In genomic region chr17:87948965-87949584, GRCm38 (mm10) we compare ENCODE assay signal across 8 mouse cellular contexts. TPM values are rescaled to one million over a fixed set of nuclear protein-coding genes. Genes with fewer than 3 reads are reported as not detected.
DNase-seq lines count a peak whose midpoint lies in the region; ATAC-seq and TF ChIP-seq lines count a peak whose summit lies in the region.

No protein-coding gene starts in this region.

- intact Hi-C loops in left cerebral cortex, postnatal 14 days (cut with DNase I): loop anchor here (2.0 kb wide), 2 partner anchors 72 to 256 kb away; no protein-coding TSS in a partner anchor

- H3K4me1 ChIP-seq in heart, embryonic 11.5 days (ENCODE audit: control insufficient read depth, insufficient read depth, low read length): no peaks in the 10 kb centered on the region
- no peaks in the 10 kb centered on the region for H3K4me1 ChIP-seq in intestine, postnatal 0 days (replicated peaks; ENCODE audit: control insufficient read depth, insufficient read depth, low read length)
- no peaks in the 10 kb centered on the region for H3K4me1 ChIP-seq in midbrain, embryonic 10.5 days

- no peaks in the 10 kb centered on the region for H3K36me3 ChIP-seq in heart, embryonic 11.5 days (ENCODE audit: control insufficient read depth, insufficient read depth, low read length)
- H3K36me3 ChIP-seq in intestine, postnatal 0 days (ENCODE audit: control insufficient read depth, insufficient read depth): no peaks in the 10 kb centered on the region
- no peaks in the 10 kb centered on the region for H3K36me3 ChIP-seq in midbrain, embryonic 10.5 days

- peak; percentile 92 for DNase-seq in heart, adult 11 months
- DNase-seq in cerebellum, postnatal 25 days: peak; percentile 93 to 94
- peak; percentile 83 to 88 for DNase-seq in frontal cortex, postnatal 36 days (ENCODE audit: low spot score in 2 of 2)
- peak; percentile 81 to 88 for DNase-seq in left cerebral cortex, postnatal 14 days (ENCODE audit: low spot score in 2 of 2)
- peak; percentile 80 for DNase-seq in midbrain, embryonic 10.5 days (ENCODE audit: low spot score)
- peak; percentile 38 for DNase-seq in skeletal muscle tissue, adult 2 months (ENCODE audit: low read depth, low spot score)

- TF ChIP-seq CTCF in intestine, postnatal 0 days (IDR thresholded peaks at IDR 0.05; ENCODE audit: low read depth): peak; percentile 98

- no peak overlapping the region for H3K9ac ChIP-seq in heart, embryonic 11.5 days (ENCODE audit: low read depth, low read length)
- H3K9ac ChIP-seq in intestine, postnatal 0 days (ENCODE audit: low read depth, low read length): no peak overlapping the region

- H3K27me3 ChIP-seq in heart, embryonic 11.5 days (ENCODE audit: control insufficient read depth, insufficient read depth, low read length): no peaks in the 10 kb centered on the region
- no peaks in the 10 kb centered on the region for H3K27me3 ChIP-seq in intestine, postnatal 0 days (replicated peaks; ENCODE audit: control insufficient read depth, insufficient read depth, low read length)
- H3K27me3 ChIP-seq in midbrain, embryonic 10.5 days (ENCODE audit: low read depth, poor library complexity, severe bottlenecking): no peaks in the 10 kb centered on the region

- H3K4me3 ChIP-seq in heart, embryonic 11.5 days (ENCODE audit: low read depth, low read length): no peak overlapping the region
- no peak overlapping the region for H3K4me3 ChIP-seq in intestine, postnatal 0 days (ENCODE audit: low read depth, low read length)
- H3K4me3 ChIP-seq in midbrain, embryonic 10.5 days: no peak overlapping the region

- no peak overlapping the region for H3K27ac ChIP-seq in heart, embryonic 11.5 days (ENCODE audit: low read depth, low read length)
- H3K27ac ChIP-seq in intestine, postnatal 0 days (ENCODE audit: low read depth, low read length): no peak overlapping the region
- H3K27ac ChIP-seq in midbrain, embryonic 10.5 days (replicated peaks): no peak overlapping the region

- ATAC-seq in heart, embryonic 11.5 days (replicated peaks; ENCODE audit: insufficient number of reproducible peaks, low FRiP score, low TSS enrichment): no peak
- ATAC-seq in intestine, postnatal 0 days: no peak

- WGBS in heart, embryonic 11.5 days (ENCODE audit: insufficient replicate concordance): 42% methylated on average over 16 of the region's 16 CpGs
- 40% methylated on average over 16 of the region's 16 CpGs for WGBS in intestine, postnatal 0 days
- WGBS in midbrain, embryonic 10.5 days: 46% methylated on average over 16 of the region's 16 CpGs

- H3K4me2 ChIP-seq in heart, embryonic 11.5 days: no peak overlapping the region
- H3K4me2 ChIP-seq in intestine, postnatal 0 days (replicated peaks; ENCODE audit: low read depth): no peak overlapping the region

- no peaks in the 10 kb centered on the region for H3K9me3 ChIP-seq in heart, embryonic 11.5 days (replicated peaks; ENCODE audit: control insufficient read depth, low read length)
- H3K9me3 ChIP-seq in intestine, postnatal 0 days (ENCODE audit: control insufficient read depth): no peaks in the 10 kb centered on the region
- H3K9me3 ChIP-seq in midbrain, embryonic 10.5 days (replicated peaks): no peaks in the 10 kb centered on the region

RNA-seq across cellular contexts. Expression of gene Msh6, which starts 25.8 kb away (rescaled TPM):
- polyA plus RNA-seq in heart, embryonic 11.5 days (2014; fragmentation: Nextera tagmentation; extraction: Ambion mirVana): 39.2 and 47.1 TPM in 2 replicates
- polyA plus RNA-seq in intestine, postnatal 0 days (2015; fragmentation: Nextera tagmentation; extraction: Ambion mirVana): 9.0 and 9.2 TPM in 2 replicates
- total RNA-seq in left cerebral cortex, postnatal 14 days (2021): 10 to 100 TPM; 14.4 to 16.4 TPM
- polyA plus RNA-seq in midbrain, embryonic 10.5 days (2016; fragmentation: Nextera tagmentation; extraction: Ambion mirVana): 91.3 and 95.8 TPM in 2 replicates

RNA-seq across cellular contexts. Expression of gene Rpl36-ps4, which starts 28.3 kb away (rescaled TPM):
- polyA plus RNA-seq in heart, embryonic 11.5 days (2014; fragmentation: Nextera tagmentation; extraction: Ambion mirVana): not detected in 2 replicates
- polyA plus RNA-seq in intestine, postnatal 0 days (2015; fragmentation: Nextera tagmentation; extraction: Ambion mirVana): not detected in 2 replicates
- not detected for total RNA-seq in left cerebral cortex, postnatal 14 days (2021)
- not detected in 2 replicates for polyA plus RNA-seq in midbrain, embryonic 10.5 days (2016; fragmentation: Nextera tagmentation; extraction: Ambion mirVana)

Comparison
In these comparisons a context has a peak if more than half of its experiments do, and no peak if none do; other contexts are left out.
1. DNase-seq: peak in every context shown above with its lines; median percentile 94 in cerebellum, postnatal 25 days; 92 in heart, adult 11 months; 86 in frontal cortex, postnatal 36 days; 84 in left cerebral cortex, postnatal 14 days; 80 in midbrain, embryonic 10.5 days; 38 in skeletal muscle tissue, adult 2 months.